Mouse (Mus musculus): ENCODE measurements around the gene Gpsm1.

GRCm38 (mm10) chr2:26364738-26365465 lies 49.6 kb downstream of the Gpsm1 start:
- no peak for TF ChIP-seq EP300 (IDR thresholded peaks at IDR 0.05)
- no peak for TF ChIP-seq CTCF (IDR thresholded peaks at IDR 0.05)
